Mouse (Mus musculus): ENCODE data around the gene Il12rb1. TPM values are rescaled to one million over a fixed set of nuclear protein-coding genes. Genes with fewer than 3 reads are reported as not detected.
A peak's percentile ranks its signal among the peaks of the same experiment; 100 is the strongest.

Il12rb1 gene
- polyA plus RNA-seq, 1 experiment from 2014 or later, result 0.08 TPM

DNA sequence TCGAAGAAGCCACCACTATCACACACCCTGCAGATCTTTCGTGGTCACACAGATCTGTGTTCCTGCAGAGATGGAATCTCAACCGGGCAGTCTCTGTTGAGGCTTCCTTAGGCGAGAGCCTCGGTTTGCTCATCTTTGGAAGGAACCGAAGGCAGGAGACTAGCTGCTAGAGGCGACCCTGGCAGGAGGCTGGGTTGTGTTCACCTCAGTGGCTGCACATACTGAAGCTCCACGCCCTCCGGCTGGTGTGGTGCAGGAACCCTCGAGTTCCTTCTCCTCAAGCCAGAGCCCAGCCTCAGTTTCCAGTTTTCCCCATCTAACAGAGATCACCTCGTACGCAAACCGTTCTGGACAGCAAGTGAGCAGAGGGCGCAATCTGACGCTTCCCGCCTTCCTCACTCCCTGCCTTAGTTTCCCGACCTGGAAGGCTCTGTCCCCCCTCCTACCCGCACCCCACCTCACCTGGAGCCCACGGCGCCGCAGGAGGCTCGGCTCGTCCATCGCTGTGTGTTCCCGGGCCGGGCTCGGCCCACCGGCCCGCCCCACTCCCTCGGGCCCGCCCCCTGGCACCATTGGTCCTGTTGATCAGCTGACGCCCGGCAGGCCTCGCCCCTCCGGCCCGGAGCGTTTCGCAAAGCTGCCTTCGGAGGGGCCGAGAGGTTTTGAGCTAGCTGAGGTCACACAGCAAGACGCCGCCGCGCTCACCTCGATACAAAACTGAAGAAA, 3.6 kb upstream of the Il12rb1 start, which contains the start of gene Mast3:
Gene Mast3 (minus strand): TSS at position 574 of the 726 bp plus-strand sequence.
- ATAC-seq (ENCODE audit: low FRiP score), result peak; percentile 83
- Histone ChIP-seq H3K9me3 (no peaks in the 10 kb centered on the region), H3K27ac (no peak within 1 kb of the TSS), H3K4me1 (replicated peaks) (peaks cover 22% of the 10 kb centered on the region), H3K9ac (peak within 1 kb of the TSS; percentile 65), H3K36me3 (no peaks in the 10 kb centered on the region), H3K4me2 (peak within 1 kb of the TSS; percentile 73), H3K27me3 (peaks cover 86% of the 10 kb centered on the region), H3K4me3 (peak within 1 kb of the TSS; percentile 45)
- WGBS, result 1% methylated on average over 45 of the region's 45 CpGs

DNA sequence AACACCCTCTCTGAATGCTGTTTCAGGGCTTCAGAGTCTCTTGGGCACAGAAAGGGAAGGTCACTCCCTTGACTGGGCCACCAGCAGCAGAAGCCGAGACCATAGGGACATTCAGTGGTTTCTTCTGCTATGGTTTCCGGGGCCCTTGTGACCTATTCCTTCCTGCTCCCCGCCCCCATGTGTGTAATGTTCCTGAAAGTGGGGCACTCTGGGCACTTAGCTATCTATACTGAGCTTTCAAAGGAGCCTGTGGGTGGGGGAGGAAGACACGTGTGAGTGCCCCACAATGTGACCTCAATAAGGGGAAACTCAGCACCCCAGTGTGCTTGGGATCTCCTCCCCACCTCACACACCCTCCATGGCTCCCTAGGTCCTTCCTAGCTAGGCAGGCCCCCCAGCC, 1.7 kb upstream of the Il12rb1 start:
- H3K27me3 ChIP-seq, result peaks cover 78% of the 10 kb centered on the region
- WGBS, result 83% methylated on average over 4 of the region's 4 CpGs

DNA sequence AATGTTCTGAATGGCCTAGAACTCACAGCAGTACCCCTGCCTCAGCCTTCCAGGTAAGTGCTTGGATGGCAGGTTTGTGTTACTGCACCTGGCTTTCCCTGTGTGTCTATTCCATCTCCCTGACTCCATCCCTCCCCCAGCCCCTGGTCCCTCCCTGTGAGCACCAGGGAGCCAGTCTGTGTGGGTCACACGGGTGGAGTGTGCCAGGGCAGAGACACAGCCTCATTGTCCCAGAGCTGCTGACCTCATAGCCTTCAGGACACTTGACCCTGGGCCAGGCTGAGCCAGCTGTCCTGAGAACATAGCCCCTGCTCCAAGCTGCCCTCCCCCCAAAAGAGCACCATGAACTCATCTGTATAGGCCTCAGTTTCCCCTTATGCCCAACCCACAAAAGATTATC, 945 bp upstream of the Il12rb1 start:
- Histone ChIP-seq H3K27me3 (peaks cover 71% of the 10 kb centered on the region), H3K4me3 (no peak overlapping the region), H3K4me2 (no peak overlapping the region), H3K36me3 (no peaks in the 10 kb centered on the region), H3K27ac (no peak overlapping the region), H3K9ac (no peak overlapping the region), H3K4me1 (replicated peaks) (peaks cover 15% of the 10 kb centered on the region), H3K9me3 (no peaks in the 10 kb centered on the region)
- no peak for ATAC-seq (ENCODE audit: low FRiP score)
- WGBS, result 50% methylated on average over 1 of the region's 1 CpGs

More for the DNA sequence above, 1.7 kb upstream of the Il12rb1 start:
- Histone ChIP-seq H3K9me3 (no peaks in the 10 kb centered on the region), H3K27ac (no peak overlapping the region), H3K4me1 (replicated peaks) (peaks cover 15% of the 10 kb centered on the region), H3K4me3 (no peak overlapping the region), H3K9ac (no peak overlapping the region), H3K36me3 (no peaks in the 10 kb centered on the region), H3K4me2 (no peak overlapping the region)
- no peak for ATAC-seq (ENCODE audit: low FRiP score)

DNA sequence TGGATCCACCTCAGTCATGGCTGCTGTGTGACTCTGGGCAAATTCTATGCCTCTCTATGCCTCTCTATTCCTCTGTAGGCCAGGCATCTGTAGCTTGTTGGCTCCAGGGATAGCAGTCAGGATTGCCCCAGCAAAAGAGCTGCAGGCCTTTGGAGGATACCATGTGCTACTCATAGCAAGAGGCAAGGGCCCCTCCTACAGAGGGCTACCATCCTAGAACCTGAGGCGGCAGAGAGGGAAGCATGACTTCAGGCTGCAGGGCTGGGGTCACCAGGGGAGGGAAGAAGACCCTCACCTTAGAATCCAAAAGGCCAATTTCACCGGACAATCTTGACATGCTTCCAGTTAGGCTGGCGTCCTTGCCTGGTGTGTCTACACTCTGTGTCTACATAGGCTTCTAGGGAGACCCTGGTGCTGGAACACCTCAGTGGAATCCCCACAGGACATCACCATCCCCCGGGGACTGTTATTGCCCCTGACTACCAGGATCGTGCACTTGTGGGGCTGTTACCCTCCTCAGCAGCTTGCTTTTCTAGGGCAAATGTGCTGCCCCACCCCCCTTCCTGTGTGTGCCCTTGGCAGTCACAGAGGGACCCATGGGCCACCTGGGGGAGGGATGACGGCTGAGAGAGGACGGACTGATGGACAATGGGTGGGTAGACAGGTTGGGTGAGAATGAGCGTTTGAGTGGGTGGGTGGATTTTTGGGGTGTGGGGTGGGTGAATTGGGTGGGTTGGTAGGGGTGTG, 879 bp downstream of the Il12rb1 start:
- H3K9me3 ChIP-seq, result no peaks in the 10 kb centered on the region
- H3K9ac ChIP-seq, result peak overlapping the region; percentile 24; the same call in 1 of the 2 replicates
- H3K27ac ChIP-seq, result no peak overlapping the region
- H3K4me1 ChIP-seq (replicated peaks), result peaks cover 8% of the 10 kb centered on the region
- ATAC-seq (ENCODE audit: low FRiP score), result no peak
- peaks cover 66% of the 10 kb centered on the region for H3K27me3 ChIP-seq
- H3K4me3 ChIP-seq, result no peak overlapping the region
- H3K36me3 ChIP-seq, result no peaks in the 10 kb centered on the region
- WGBS, result 78% methylated on average over 8 of the region's 8 CpGs
- no peak overlapping the region for H3K4me2 ChIP-seq

DNA sequence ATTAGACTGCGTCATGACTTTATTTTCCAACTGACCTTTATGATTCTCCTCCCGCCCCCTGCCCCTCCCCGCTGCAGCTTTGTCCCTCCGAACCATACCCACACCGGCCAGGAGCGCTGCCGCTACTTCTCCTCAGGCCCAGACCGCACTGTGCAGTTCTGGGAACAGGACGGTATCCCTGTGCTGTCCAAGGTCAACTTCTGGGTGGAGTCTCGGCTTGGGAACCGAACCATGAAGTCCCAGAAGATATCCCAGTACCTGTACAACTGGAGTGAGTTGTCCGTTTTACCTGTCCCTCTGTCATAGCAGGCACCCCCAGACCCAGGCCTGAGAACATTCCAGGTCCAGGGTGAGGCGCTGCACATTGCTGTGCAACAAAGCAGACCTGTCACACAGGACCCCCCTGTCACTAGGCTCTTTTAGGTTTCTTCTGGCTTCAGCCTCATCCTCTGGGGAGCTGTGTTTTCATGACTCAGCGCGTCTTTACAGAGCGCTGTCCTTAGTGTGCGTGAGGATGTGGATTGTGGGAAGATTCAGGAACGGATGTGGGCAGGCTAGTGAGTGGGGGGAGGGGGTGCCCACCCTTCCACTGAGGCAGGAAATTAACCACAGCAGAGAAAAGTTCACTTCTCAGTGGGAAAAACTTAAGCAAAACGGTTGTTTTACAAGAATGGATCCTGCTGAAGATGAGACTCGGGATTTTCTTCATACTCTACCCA, 2.9 kb downstream of the Il12rb1 start:
- no peak overlapping the region for H3K27ac ChIP-seq
- H3K36me3 ChIP-seq, result no peaks in the 10 kb centered on the region
- no peaks in the 10 kb centered on the region for H3K9me3 ChIP-seq
- WGBS, result 71% methylated on average over 20 of the region's 20 CpGs
- no peaks in the 10 kb centered on the region for H3K4me1 ChIP-seq (replicated peaks)
- H3K4me3 ChIP-seq, result no peak overlapping the region
- no peak for ATAC-seq (ENCODE audit: low FRiP score)
- no peak overlapping the region for H3K9ac ChIP-seq
- peaks cover 64% of the 10 kb centered on the region for H3K27me3 ChIP-seq
- no peak overlapping the region for H3K4me2 ChIP-seq

DNA sequence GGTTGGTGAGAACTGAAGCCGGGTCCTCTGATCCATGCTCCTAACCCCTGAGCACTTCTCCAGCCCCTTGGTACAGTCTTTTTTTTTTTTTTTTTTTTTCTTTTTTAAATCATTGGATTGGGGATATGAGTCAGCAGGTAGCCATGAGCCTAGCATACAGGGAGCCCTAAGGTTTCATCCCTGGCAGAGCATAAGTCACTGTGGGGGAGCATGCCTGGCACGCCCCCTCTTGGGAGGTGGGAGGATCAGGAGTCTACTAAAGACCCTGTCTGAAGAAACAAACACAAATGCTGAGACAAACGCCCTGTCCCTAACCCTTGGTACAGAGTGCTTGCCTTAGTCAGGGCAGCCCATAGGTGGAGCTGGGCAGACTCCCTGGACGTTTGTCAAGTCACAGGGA, 3.8 kb downstream of the Il12rb1 start:
- Histone ChIP-seq H3K36me3 (no peaks in the 10 kb centered on the region), H3K27ac (no peak overlapping the region), H3K4me3 (no peak overlapping the region), H3K27me3 (peaks cover 64% of the 10 kb centered on the region), H3K4me2 (no peak overlapping the region), H3K9me3 (no peaks in the 10 kb centered on the region), H3K9ac (no peak overlapping the region), H3K4me1 (replicated peaks) (peaks cover 7% of the 10 kb centered on the region)
- no peak for ATAC-seq (ENCODE audit: low FRiP score)
- WGBS, result 44% methylated on average over 4 of the region's 4 CpGs

DNA sequence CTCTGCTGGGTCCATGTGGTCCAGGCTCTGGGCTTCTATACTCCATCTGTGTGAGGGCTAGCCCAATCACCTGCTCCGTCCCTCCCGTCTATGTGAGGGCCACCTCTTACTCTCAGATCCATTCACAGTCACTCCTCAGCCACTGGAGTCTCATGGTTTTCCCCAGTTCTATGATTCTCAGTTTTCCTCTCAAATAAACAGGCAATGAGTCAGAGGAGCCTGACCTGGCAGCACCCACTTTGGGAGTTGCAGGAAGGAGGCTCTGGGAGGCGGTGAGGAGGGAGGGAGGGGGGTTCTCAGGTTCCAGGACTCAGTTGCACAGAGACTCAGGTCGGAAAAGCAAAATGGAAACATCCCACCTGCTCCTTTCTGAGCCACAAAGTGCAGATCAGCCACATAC, 4.6 kb downstream of the Il12rb1 start:
- 62% methylated on average over 4 of the region's 4 CpGs for WGBS
- Histone ChIP-seq H3K4me1 (replicated peaks) (peaks cover 8% of the 10 kb centered on the region), H3K27me3 (peaks cover 66% of the 10 kb centered on the region), H3K36me3 (no peaks in the 10 kb centered on the region), H3K27ac (no peak overlapping the region), H3K9me3 (no peaks in the 10 kb centered on the region), H3K4me3 (no peak overlapping the region), H3K4me2 (no peak overlapping the region), H3K9ac (no peak overlapping the region)
- no peak for ATAC-seq (ENCODE audit: low FRiP score)

DNA sequence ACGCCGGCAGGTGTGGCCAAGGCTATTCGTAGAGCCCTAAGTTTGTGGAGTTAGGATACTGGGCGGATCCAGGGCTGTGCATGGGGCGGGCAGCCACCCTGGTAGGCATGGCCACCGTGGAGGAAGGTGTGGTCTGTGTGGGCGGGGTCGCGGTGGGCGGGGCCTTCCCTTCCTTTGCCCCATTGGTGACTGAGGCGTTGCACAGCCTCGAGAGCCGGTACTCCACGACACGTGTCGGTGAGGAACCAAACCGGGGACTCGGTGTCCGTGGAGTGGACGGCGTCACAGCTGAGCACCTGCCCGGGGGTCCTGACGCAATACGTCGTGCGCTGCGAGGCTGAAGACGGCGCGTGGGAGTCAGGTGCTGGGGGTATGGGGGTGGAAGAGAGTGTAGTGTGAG, 8.4 kb downstream of the Il12rb1 start:
- H3K4me1 ChIP-seq (replicated peaks), result peaks cover 8% of the 10 kb centered on the region
- no peak overlapping the region for H3K9ac ChIP-seq
- H3K36me3 ChIP-seq, result no peaks in the 10 kb centered on the region
- peak overlapping the region; percentile 16; the same call in 1 of the 2 replicates for H3K4me3 ChIP-seq
- ATAC-seq (ENCODE audit: low FRiP score), result no peak
- peaks cover 78% of the 10 kb centered on the region for H3K27me3 ChIP-seq
- no peak overlapping the region for H3K27ac ChIP-seq
- WGBS, result 7% methylated on average over 30 of the region's 30 CpGs
- peak overlapping the region; percentile 40 for H3K4me2 ChIP-seq
- H3K9me3 ChIP-seq, result peaks cover 16% of the 10 kb centered on the region; the same call in 1 of the 2 replicates

DNA sequence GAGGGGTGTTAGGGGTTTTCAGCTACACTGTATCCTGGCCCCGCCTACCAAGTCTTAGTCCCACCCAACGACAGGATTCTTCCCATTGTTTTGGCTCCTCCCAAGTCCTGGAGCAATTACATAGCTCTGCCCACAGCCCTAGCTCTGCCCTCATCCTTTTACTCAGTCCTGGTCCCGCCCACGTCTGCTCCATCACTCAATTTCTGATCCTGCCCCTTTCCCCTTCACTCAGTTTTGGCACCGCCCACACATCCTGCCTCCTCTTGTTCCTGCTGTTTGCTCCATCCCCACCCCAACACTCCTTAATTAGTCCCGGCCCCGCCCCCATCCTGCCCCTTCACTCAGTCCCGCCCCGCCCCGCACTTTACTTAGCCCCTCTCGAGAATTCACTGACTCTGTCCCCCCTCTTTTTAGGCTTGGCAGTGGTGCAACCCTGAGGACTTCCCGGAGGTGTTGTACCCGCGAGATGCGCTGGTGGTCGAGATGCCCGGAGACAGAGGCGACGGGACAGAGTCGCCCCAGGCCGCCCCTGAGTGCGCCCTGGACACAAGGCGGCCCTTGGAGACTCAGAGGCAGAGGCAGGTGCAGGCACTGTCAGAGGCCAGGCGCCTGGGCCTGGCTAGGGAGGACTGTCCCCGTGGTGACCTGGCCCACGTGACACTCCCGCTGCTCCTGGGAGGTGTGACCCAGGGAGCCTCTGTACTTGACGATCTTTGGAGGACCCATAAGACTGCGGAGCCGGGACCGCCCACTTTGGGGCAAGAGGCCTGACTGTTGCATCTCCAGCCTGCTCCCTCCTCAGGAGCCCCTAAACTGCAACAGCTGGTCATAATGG, 12.1 kb downstream of the Il12rb1 start:
- H3K4me3 ChIP-seq, result no peak overlapping the region
- no peak overlapping the region for H3K27ac ChIP-seq
- H3K36me3 ChIP-seq, result no peaks in the 10 kb centered on the region
- peaks cover 16% of the 10 kb centered on the region; the same call in 1 of the 2 replicates for H3K9me3 ChIP-seq
- peaks cover 69% of the 10 kb centered on the region for H3K27me3 ChIP-seq
- H3K4me1 ChIP-seq (replicated peaks), result peaks cover 8% of the 10 kb centered on the region
- H3K9ac ChIP-seq, result no peak overlapping the region
- H3K4me2 ChIP-seq, result no peak overlapping the region
- 2% methylated on average over 31 of the region's 31 CpGs for WGBS
- ATAC-seq (ENCODE audit: low FRiP score), result peak; percentile 37; the same call in 1 of the 2 replicates

DNA sequence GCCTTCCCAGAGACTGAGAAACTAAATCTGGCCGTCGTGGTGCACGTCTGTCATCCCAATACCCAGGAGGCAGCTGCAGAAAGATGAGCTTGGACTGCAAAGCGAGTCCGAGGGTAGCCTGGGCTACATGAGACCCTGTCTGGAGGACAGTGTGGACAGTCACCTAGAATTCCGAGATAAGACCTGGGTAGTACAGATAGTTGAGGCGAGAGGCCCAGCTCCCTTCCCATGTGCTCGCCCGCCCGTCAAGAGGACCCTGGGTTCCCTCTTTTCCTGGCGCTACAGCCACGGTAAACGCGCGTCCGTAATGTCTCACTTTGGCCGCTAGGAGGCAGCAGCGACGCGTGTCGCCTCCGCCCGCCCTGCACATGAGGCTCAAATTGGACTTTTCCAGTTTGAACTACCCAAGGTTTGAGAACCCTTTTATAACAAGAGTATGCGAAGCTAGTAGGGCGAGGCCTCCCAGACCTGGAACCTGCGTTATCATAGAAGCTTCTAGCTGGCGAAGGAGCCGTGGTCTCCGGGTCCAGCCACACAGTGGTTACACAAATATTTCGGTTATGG, 13.2 kb downstream of the Il12rb1 start:
- WGBS, result 16% methylated on average over 30 of the region's 30 CpGs
- no peaks in the 10 kb centered on the region for H3K36me3 ChIP-seq
- peaks cover 62% of the 10 kb centered on the region for H3K27me3 ChIP-seq
- peaks cover 7% of the 10 kb centered on the region for H3K4me1 ChIP-seq (replicated peaks)
- H3K9me3 ChIP-seq, result peaks cover 16% of the 10 kb centered on the region; the same call in 1 of the 2 replicates
- peak; percentile 46; the same call in 1 of the 2 replicates for ATAC-seq (ENCODE audit: low FRiP score)
- H3K4me3 ChIP-seq, result no peak overlapping the region
- H3K9ac ChIP-seq, result no peak overlapping the region
- H3K4me2 ChIP-seq, result no peak overlapping the region
- H3K27ac ChIP-seq, result no peak overlapping the region

DNA sequence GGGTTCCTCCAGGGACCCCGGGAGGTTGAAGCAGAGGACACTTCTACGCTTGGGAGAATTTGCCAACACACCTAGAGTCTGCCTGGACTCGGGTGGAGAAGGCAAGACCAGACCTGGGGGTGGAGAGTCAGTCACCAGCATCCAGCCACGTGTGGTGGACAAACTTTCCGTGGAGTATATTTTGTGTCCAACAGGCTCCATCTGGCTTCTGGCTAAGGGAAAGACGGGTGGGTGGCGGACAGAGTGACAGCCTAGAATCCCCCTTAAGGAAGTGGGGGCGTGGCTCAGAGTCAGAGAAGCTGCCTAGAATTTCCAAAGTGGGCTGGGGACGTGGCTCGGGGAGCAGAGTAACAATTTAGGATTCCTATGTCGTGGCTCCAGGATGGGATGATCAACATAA, 13.7 kb downstream of the Il12rb1 start:
- no peak overlapping the region for H3K27ac ChIP-seq
- H3K4me2 ChIP-seq, result no peak overlapping the region
- H3K9me3 ChIP-seq, result peaks cover 16% of the 10 kb centered on the region; the same call in 1 of the 2 replicates
- peaks cover 1% of the 10 kb centered on the region for H3K4me1 ChIP-seq (replicated peaks)
- no peak overlapping the region for H3K4me3 ChIP-seq
- H3K9ac ChIP-seq, result no peak overlapping the region
- ATAC-seq (ENCODE audit: low FRiP score), result 0 out of 2 replicates have a peak, but pooled peaks have one; percentile 15
- H3K27me3 ChIP-seq, result peaks cover 57% of the 10 kb centered on the region
- H3K36me3 ChIP-seq, result no peaks in the 10 kb centered on the region
- 56% methylated on average over 11 of the region's 11 CpGs for WGBS

Measured in hindbrain, embryonic 13.5 days (tissue).